Mouse (Mus musculus): Measurements from ENCODE around the gene Rpf1. TPM values are rescaled to one million over a fixed set of nuclear protein-coding genes. Genes with fewer than 3 reads are reported as not detected.

Rpf1 gene
- polyA plus RNA-seq, 1 experiment from 2014 or later: 38.8 TPM

GRCm38 (mm10) chr3:146520226-146520797 is 917 bp downstream of the Rpf1 start:
- H3K9me3 ChIP-seq (replicated peaks; ENCODE audit: control insufficient read depth, low read length): no peaks in the 10 kb centered on the region
- WGBS: 30% methylated on average over 5 of the region's 5 CpGs
- peak overlapping the region; percentile 89 for H3K4me2 ChIP-seq (ENCODE audit: low read depth, low read length)
- no peak for ATAC-seq (replicated peaks; ENCODE audit: extremely low read depth, insufficient read depth, low FRiP score)
- no peaks in the 10 kb centered on the region for H3K27me3 ChIP-seq (ENCODE audit: control insufficient read depth, insufficient read depth, low read length)
- H3K4me1 ChIP-seq (ENCODE audit: control insufficient read depth, insufficient read depth, low read length): peaks cover 7% of the 10 kb centered on the region; the same call in 1 of the 2 replicates
- H3K9ac ChIP-seq (ENCODE audit: low read length): peak overlapping the region; percentile 93
- H3K27ac ChIP-seq (ENCODE audit: low read length): peak overlapping the region; percentile 99
- H3K36me3 ChIP-seq (ENCODE audit: control insufficient read depth, insufficient read depth): peaks cover 17% of the 10 kb centered on the region
- peak overlapping the region; percentile 82 for H3K4me3 ChIP-seq (ENCODE audit: low read length)

- Histone ChIP-seq H3K4me3 (ENCODE audit: low read length) (no peak overlapping the region), H3K9ac (ENCODE audit: low read length) (no peak overlapping the region), H3K27me3 (ENCODE audit: control insufficient read depth, insufficient read depth, low read length) (no peaks in the 10 kb centered on the region), H3K36me3 (ENCODE audit: control insufficient read depth, insufficient read depth) (peaks cover 52% of the 10 kb centered on the region), H3K27ac (ENCODE audit: low read length) (no peak overlapping the region), H3K4me2 (ENCODE audit: low read depth, low read length) (no peak overlapping the region), H3K9me3 (replicated peaks; ENCODE audit: control insufficient read depth, low read length) (no peaks in the 10 kb centered on the region), H3K4me1 (ENCODE audit: control insufficient read depth, insufficient read depth, low read length) (peaks cover 19% of the 10 kb centered on the region)
- 94% methylated on average over 7 of the region's 7 CpGs for WGBS
- ATAC-seq (replicated peaks; ENCODE audit: extremely low read depth, insufficient read depth, low FRiP score): no peak
Observed at GRCm38 (mm10) chr3:146506711-146507110, 14.5 kb downstream of the Rpf1 start.

GRCm38 (mm10) chr3:146501601-146502123 is 19.6 kb downstream of the Rpf1 start:
- Histone ChIP-seq H3K9me3 (replicated peaks; ENCODE audit: control insufficient read depth, low read length) (no peaks in the 10 kb centered on the region), H3K36me3 (ENCODE audit: control insufficient read depth, insufficient read depth) (peaks cover 21% of the 10 kb centered on the region), H3K4me1 (ENCODE audit: control insufficient read depth, insufficient read depth, low read length) (peaks cover 32% of the 10 kb centered on the region), H3K4me2 (ENCODE audit: low read depth, low read length) (peak overlapping the region; percentile 77), H3K4me3 (ENCODE audit: low read length) (peak overlapping the region; percentile 97), H3K27me3 (ENCODE audit: control insufficient read depth, insufficient read depth, low read length) (no peaks in the 10 kb centered on the region), H3K27ac (ENCODE audit: low read length) (no peak overlapping the region), H3K9ac (ENCODE audit: low read length) (peak overlapping the region; percentile 55; the same call in 1 of the 2 replicates)
- WGBS: 28% methylated on average over 5 of the region's 5 CpGs
- ATAC-seq (replicated peaks; ENCODE audit: extremely low read depth, insufficient read depth, low FRiP score): no peak

- peak overlapping the region; percentile 99 for H3K9ac ChIP-seq (ENCODE audit: low read length)
- H3K4me1 ChIP-seq (ENCODE audit: control insufficient read depth, insufficient read depth, low read length): peaks cover 32% of the 10 kb centered on the region
- H3K27me3 ChIP-seq (ENCODE audit: control insufficient read depth, insufficient read depth, low read length): no peaks in the 10 kb centered on the region
- peaks cover 15% of the 10 kb centered on the region for H3K36me3 ChIP-seq (ENCODE audit: control insufficient read depth, insufficient read depth)
- peak overlapping the region; percentile 99 for H3K27ac ChIP-seq (ENCODE audit: low read length)
- no peaks in the 10 kb centered on the region for H3K9me3 ChIP-seq (replicated peaks; ENCODE audit: control insufficient read depth, low read length)
- ATAC-seq (replicated peaks; ENCODE audit: extremely low read depth, insufficient read depth, low FRiP score): no peak
- 0% methylated on average over 5 of the region's 5 CpGs for WGBS
- peak overlapping the region; percentile 77 for H3K4me2 ChIP-seq (ENCODE audit: low read depth, low read length)
- peak overlapping the region; percentile 97 for H3K4me3 ChIP-seq (ENCODE audit: low read length)
Observed at GRCm38 (mm10) chr3:146500810-146501201, 20.4 kb downstream of the Rpf1 start.

- ATAC-seq (replicated peaks; ENCODE audit: extremely low read depth, insufficient read depth, low FRiP score): peak; percentile 71
- WGBS: under 1% methylated on average over 57 of the region's 57 CpGs
- H3K4me3 ChIP-seq (ENCODE audit: low read length): peak overlapping the region; percentile 97
Observed at GRCm38 (mm10) chr3:146500003-146500809, 21.0 kb downstream of the Rpf1 start.

GRCm38 (mm10) chr3:146499431-146500002 is 21.7 kb downstream of the Rpf1 start, which contains the start of the genes Spata1 and Gng5:
Gene Spata1, minus strand, starts transcription at chr3:146499753.
Gene Gng5, plus strand, starts transcription at chr3:146499807.
- Histone ChIP-seq H3K4me1 (ENCODE audit: control insufficient read depth, insufficient read depth, low read length) (peaks cover 32% of the 10 kb centered on the region), H3K27ac (ENCODE audit: low read length) (peak within 1 kb of the TSS; percentile 99), H3K4me3 (ENCODE audit: low read length) (peak within 1 kb of the TSS; percentile 97), H3K9ac (ENCODE audit: low read length) (peak within 1 kb of the TSS; percentile 99), H3K27me3 (ENCODE audit: control insufficient read depth, insufficient read depth, low read length) (no peaks in the 10 kb centered on the region), H3K9me3 (replicated peaks; ENCODE audit: control insufficient read depth, low read length) (no peaks in the 10 kb centered on the region), H3K4me2 (ENCODE audit: low read depth, low read length) (peak within 1 kb of the TSS; percentile 77), H3K36me3 (ENCODE audit: control insufficient read depth, insufficient read depth) (peaks cover 10% of the 10 kb centered on the region)
- 1% methylated on average over 74 of the region's 88 CpGs for WGBS
- peak; percentile 96 for ATAC-seq (replicated peaks; ENCODE audit: extremely low read depth, insufficient read depth, low FRiP score)

More at GRCm38 (mm10) chr3:146500003-146500809, 21.0 kb downstream of the Rpf1 start:
- peak overlapping the region; percentile 99 for H3K9ac ChIP-seq (ENCODE audit: low read length)
- H3K4me2 ChIP-seq (ENCODE audit: low read depth, low read length): peak overlapping the region; percentile 77
- H3K27me3 ChIP-seq (ENCODE audit: control insufficient read depth, insufficient read depth, low read length): no peaks in the 10 kb centered on the region
- H3K36me3 ChIP-seq (ENCODE audit: control insufficient read depth, insufficient read depth): peaks cover 12% of the 10 kb centered on the region
- H3K9me3 ChIP-seq (replicated peaks; ENCODE audit: control insufficient read depth, low read length): no peaks in the 10 kb centered on the region
- H3K4me1 ChIP-seq (ENCODE audit: control insufficient read depth, insufficient read depth, low read length): peaks cover 32% of the 10 kb centered on the region
- H3K27ac ChIP-seq (ENCODE audit: low read length): peak overlapping the region; percentile 99

- peaks cover 32% of the 10 kb centered on the region for H3K4me1 ChIP-seq (ENCODE audit: control insufficient read depth, insufficient read depth, low read length)
- WGBS: 2% methylated on average over 13 of the region's 13 CpGs
- H3K27me3 ChIP-seq (ENCODE audit: control insufficient read depth, insufficient read depth, low read length): no peaks in the 10 kb centered on the region
- no peaks in the 10 kb centered on the region for H3K9me3 ChIP-seq (replicated peaks; ENCODE audit: control insufficient read depth, low read length)
- peak overlapping the region; percentile 99 for H3K27ac ChIP-seq (ENCODE audit: low read length)
- H3K9ac ChIP-seq (ENCODE audit: low read length): peak overlapping the region; percentile 99
- peak overlapping the region; percentile 97 for H3K4me3 ChIP-seq (ENCODE audit: low read length)
- peak overlapping the region; percentile 70 for H3K4me2 ChIP-seq (ENCODE audit: low read depth, low read length)
- H3K36me3 ChIP-seq (ENCODE audit: control insufficient read depth, insufficient read depth): peaks cover 8% of the 10 kb centered on the region
- no peak for ATAC-seq (replicated peaks; ENCODE audit: extremely low read depth, insufficient read depth, low FRiP score)
Observed at GRCm38 (mm10) chr3:146498989-146499388, 22.2 kb downstream of the Rpf1 start.

GRCm38 (mm10) chr3:146494941-146495340 is 26.3 kb downstream of the Rpf1 start:
- no peak for ATAC-seq (replicated peaks; ENCODE audit: extremely low read depth, insufficient read depth, low FRiP score)
- Histone ChIP-seq H3K27ac (ENCODE audit: low read length) (no peak overlapping the region), H3K9me3 (replicated peaks; ENCODE audit: control insufficient read depth, low read length) (no peaks in the 10 kb centered on the region), H3K36me3 (ENCODE audit: control insufficient read depth, insufficient read depth) (no peaks in the 10 kb centered on the region), H3K4me3 (ENCODE audit: low read length) (no peak overlapping the region), H3K4me1 (ENCODE audit: control insufficient read depth, insufficient read depth, low read length) (peaks cover 5% of the 10 kb centered on the region), H3K9ac (ENCODE audit: low read length) (no peak overlapping the region), H3K4me2 (ENCODE audit: low read depth, low read length) (no peak overlapping the region), H3K27me3 (ENCODE audit: control insufficient read depth, insufficient read depth, low read length) (no peaks in the 10 kb centered on the region)
- 89% methylated on average over 8 of the region's 8 CpGs for WGBS

Measured in heart, embryonic 16.5 days (tissue).